Mouse (Mus musculus): ENCODE data around the gene Sorcs2.

- no peak for TF ChIP-seq POLR2A (IDR thresholded peaks at IDR 0.05; ENCODE audit: borderline replicate concordance, control insufficient read depth, low read depth, low read length)
- TF ChIP-seq CTCF (IDR thresholded peaks at IDR 0.05; ENCODE audit: control insufficient read depth, insufficient read depth, low read length), result no peak
These were observed 93.5 kb downstream of the Sorcs2 start for GRCm38 (mm10) chr5:36304299-36304980.
